Mouse (Mus musculus) kidney, postnatal 25 days (tissue): ENCODE measurements around the gene Tmem169.
A peak's percentile ranks its signal among the peaks of the same experiment; 100 is the strongest.

Experiments used
- DNase-seq, 2 experiments: peaks; one replicate each; pipeline ENCODE4 v3.0.0; 2021; ENCODE audit warnings: mixed read lengths in 2 of 2

Tmem169 gene

DNA sequence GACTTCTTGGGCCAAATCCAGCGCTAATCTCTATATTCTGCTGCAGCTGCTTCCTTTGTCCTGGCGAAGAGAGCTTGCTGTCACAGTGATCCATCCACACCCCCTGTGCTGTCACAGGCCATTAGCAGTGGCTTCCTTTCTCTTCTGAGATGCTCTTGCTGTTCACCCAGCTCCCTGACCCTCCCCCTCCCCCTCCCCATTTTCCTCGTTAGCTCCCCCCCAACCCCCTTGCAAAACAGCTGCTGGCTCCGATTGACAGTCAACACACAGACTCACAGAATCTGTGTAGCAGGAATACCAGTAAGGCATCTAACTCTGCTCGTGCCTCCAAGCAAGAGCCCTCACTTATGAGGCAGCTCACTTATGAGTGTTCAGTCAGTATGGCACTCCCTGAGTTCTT, 2.7 kb downstream of the Tmem169 start:
- no peak for DNase-seq

DNA sequence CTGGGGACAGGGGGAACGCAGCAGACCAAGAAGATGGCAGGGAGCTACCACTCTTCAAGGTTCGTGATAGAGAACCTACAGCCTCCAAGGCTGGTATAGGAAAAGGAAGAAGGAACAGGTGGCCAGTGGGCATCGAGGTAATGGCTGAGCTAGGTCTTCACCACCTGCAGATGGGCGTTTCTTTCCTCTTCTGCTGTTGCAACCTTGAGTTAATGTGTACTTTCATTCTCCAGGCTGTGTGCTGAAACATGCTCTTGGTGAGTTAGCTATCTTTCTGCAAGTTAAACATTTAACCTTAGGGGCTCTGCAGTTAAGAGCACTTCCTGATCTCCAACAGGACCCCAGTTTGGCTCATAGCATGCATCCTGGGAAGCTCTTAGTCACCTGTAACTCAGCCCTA, 3.7 kb downstream of the Tmem169 start:
- DNase-seq = peak; percentile 55 to 71

- peak; percentile 21 to 45 for DNase-seq
Measured at GRCm38 (mm10) chr1:72288527-72289150, 4.5 kb downstream of the Tmem169 start.

GRCm38 (mm10) chr1:72290896-72291295, 6.7 kb downstream of the Tmem169 start:
- DNase-seq = no peak

DNA sequence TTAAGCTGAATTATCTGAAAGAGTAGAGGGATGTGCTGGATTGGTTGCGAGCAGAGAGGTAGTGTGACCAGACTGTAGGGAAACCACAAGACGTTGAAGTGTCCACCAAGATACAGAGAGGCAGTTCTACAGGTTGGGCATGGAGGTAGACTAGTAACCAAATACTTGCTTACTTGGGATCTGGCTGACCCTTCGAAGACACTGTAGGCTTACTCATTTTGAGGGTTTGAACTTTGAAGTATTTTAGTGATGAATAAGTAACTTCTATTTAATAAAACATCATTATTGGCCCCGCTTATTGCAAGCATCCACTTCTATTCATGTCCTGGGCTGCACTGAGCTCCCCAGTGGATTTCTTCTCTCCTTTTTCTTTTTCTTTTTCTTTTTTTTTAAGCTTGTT, 7.3 kb downstream of the Tmem169 start:
- no peak for DNase-seq

DNA sequence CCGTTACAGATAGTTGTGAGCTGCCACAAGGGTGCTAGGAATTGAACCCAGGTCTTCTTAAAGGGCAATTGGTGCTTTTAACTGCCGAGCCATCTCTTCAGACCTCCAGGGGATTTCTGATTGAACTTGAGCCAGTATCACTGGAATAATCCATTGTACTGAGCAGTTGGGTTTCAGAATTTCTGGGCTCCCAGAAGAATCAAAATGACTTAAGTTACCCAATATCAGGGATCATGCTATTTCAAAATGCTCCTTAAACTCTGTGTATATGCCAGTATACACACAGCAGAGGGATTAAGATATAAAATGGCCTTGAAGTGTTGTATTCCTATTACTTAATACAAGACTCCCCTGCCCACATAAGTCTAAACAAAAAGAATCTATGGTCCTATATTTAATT, 7.8 kb downstream of the Tmem169 start:
- DNase-seq = no peak

DNA sequence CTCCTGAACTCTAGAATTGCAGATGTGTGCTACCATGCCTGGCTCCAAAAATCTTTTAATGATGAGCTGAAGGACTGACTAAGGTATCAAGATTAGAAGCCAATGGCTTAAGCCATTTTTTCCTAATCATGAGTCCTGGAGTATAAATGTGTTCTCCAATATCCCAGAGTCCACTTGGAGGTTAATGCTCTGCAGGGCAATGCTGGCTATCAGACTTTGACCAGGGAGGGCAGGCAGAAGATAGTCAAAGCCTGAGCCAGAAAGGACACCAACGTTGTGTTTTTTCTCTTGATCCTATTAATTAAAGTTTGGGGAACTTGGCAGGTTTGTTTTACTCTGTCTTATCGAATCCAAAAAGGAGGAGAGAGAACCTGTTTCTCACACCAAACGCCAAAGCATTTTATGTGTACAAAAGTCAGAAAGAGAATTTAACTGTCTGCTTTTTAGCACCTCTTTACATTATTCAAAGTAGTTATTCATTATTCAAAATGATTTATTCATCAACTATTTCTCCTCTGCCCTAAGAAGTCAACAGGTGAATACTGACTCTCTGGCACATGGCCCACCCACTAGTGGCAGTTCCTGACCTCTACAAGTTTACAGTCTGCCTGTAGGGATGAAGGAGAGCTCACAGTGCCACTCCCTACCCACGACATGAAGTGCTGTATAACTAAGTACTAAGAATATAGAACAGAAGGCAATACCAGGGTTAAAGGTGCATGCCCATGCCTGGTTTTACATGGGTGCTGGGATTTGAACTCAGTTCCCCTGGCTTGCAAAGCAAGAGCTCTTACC, 9.9 kb downstream of the Tmem169 start:
- peak; percentile 87 to 90 for DNase-seq

GRCm38 (mm10) chr1:72295746-72296145, 11.6 kb downstream of the Tmem169 start:
- no peak for DNase-seq

GRCm38 (mm10) chr1:72301845-72302244, 17.7 kb downstream of the Tmem169 start:
- DNase-seq = no peak

- DNase-seq = no peak
Measured at GRCm38 (mm10) chr1:72306241-72306640, 22.1 kb downstream of the Tmem169 start.

DNA sequence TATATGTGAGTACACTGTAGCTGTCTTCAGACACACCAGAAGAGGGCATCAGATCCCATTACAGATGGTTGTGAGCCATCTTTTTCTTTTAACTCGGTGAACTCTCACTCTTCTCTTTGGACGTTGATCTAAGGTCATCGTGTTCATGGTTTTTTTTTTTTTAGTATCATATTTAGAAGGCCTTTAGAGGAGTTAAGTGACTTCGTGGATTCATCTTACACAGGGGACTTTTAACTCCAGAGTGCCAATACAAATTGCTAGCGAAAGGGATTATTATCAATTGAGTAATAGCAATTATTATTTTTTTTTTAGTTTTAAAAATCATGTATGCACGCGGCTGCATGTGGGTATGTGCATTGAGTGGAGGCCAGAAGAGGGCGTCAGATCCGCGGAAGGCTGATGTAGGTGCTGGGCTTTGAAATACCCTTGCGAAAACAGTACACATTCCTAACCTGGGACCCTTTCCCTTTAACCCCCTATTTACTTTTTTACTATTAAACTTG, 22.6 kb downstream of the Tmem169 start:
- DNase-seq = peak; percentile 56 to 62

DNA sequence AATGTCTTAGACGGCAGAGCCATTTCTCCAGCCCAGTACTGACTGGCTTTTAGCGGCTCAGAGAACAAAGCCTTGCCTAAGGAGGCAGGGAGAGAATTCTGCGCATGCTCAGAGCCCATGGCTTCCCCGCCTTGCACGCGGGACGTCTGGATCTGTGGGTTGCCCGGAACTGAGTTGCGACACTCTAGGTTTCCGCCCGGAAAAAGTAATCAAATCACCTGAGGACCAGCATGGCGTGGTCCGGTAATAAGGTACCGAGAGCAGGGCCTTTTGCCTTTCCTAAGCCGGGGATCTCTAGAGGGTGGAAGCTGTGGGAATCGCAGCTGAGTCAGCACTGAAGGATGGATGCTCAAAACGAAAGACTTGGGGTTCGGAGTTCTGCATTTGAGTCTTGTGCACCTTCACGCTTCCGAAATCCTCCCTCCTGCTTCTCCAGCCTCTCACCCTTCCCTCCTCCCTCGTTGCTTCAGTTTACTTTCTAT, 23.2 kb downstream of the Tmem169 start, which contains the start of gene Xrcc5:
Xrcc5 (plus strand) TSS at position 105 of the 482 bp plus-strand sequence.
- DNase-seq = peak; percentile 94 to 96

- no peak for DNase-seq
Measured at GRCm38 (mm10) chr1:72308919-72309318, 24.8 kb downstream of the Tmem169 start.

GRCm38 (mm10) chr1:72309744-72310424, 25.7 kb downstream of the Tmem169 start:
- no peak for DNase-seq

DNA sequence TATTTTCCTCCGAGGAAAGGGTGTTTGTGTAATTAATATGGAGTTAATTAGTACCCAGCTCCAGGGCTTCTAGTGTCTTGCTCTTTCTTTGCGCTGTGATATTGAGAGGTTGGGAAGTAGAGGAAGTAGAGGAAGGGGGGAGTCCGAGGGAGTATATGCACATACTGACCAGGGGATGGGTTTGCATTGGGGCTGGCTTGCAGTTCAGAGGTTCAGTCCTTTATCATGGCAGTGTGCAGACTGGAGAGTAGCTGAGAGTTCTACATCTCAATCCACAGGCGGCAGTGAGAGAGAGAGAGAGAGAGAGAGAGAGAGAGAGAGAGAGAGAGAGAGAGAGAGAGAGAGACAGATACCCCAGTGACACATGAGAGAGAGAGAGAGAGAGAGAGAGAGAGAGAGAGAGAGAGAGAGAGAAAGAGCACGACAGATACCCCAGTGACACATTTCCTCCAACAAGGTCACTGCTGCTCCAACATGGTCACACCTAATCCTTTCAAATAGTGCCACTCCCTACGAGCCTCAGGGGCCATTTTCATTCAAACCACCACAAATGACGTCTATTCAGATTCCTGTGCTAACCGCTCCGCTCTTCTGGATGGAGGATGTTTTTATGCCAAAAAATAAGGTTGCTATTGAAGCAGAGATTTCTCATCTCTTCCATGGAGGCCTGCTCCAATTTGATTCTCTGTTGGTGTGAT, 28.7 kb downstream of the Tmem169 start:
- DNase-seq = no peak

DNA sequence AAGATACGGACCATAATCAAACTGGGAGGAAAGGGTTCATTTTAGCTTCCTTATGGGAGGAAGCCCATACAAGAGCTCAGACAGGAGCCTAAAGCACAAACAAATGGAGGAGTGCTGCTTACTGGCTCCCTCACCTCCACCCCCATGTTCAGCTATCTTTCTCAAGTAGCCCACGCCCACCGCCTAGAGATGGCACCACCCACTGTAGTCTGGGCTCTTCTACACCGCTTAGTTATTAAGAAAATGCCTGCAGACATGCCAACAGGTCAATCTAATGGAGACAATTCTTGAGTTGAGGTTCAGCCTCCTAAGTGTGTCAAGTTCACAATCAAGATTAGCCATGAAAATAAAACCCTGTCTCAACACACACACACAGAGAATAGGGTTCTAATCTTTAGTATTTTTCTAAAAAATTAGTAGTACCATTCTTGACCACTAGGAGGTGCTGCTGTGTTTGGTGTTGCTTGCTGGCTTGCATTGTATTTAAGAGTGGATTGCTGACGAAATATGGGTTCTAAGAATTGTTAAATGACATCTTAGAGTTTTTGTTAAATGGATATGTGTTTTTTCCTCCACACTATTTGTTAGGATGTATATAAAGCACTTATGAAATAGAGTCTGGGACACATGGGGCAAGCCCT, 29.4 kb downstream of the Tmem169 start:
- no peak for DNase-seq

- no peak for DNase-seq
Measured at GRCm38 (mm10) chr1:72315447-72315846, 31.3 kb downstream of the Tmem169 start.

GRCm38 (mm10) chr1:72316409-72316808, 32.2 kb downstream of the Tmem169 start:
- DNase-seq = no peak

GRCm38 (mm10) chr1:72316901-72317300, 32.7 kb downstream of the Tmem169 start:
- no peak for DNase-seq

GRCm38 (mm10) chr1:72320759-72321158, 36.6 kb downstream of the Tmem169 start:
- DNase-seq = no peak

DNA sequence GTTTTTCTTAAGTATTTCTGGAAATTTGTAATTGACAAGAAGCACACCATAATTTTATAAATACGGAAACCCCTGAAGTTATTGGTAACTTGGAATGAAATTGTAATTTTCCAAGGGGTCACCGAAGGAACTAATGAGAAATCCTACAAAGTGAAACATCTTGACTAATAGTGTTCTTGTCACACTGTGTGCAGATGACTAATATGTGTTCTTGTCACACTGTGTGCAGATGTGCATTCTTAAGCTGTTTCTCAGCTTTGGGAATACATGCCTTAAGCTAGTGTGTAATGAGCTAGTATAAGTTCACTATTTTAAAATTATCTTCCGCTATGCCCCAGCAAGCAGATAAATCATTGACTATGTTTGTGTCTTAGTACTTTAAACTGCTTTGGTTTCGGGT, 39.1 kb downstream of the Tmem169 start:
- DNase-seq = no peak

DNA sequence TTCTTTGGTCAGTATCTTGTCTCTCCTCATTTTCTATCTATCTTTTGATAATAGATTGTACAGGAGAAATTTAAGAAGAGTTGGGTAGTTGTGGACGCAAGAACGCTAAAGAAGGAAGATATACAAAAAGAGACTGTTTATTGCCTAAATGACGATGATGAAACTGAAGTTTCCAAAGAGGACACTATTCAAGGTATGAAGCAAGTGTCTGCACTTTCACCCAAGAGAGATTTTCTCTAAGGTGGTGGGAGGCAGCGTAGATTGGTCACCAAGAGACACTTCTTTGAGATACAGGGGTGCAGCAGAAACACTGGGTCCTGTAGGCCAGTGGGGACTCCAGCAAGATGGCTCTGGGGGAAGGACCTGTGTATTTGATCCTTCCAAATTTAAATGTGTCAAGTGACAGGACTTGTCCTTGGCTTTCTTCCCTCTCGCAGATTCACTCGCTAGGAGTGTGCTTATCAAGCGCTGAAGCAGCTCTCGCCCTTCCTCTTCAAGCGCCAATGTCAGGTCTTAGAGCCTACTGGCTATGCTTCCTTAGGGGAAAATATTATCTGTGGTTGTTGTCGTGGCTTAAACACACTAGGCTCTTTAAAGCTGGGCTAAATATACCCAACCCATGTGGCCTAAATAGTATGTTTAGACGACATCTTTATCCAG, 42.1 kb downstream of the Tmem169 start:
- DNase-seq = no peak
